Mouse (Mus musculus): ENCODE data around the gene Fstl4.
A peak's percentile ranks its signal among the peaks of the same experiment; 100 is the strongest.

Gene Fstl4

DNA sequence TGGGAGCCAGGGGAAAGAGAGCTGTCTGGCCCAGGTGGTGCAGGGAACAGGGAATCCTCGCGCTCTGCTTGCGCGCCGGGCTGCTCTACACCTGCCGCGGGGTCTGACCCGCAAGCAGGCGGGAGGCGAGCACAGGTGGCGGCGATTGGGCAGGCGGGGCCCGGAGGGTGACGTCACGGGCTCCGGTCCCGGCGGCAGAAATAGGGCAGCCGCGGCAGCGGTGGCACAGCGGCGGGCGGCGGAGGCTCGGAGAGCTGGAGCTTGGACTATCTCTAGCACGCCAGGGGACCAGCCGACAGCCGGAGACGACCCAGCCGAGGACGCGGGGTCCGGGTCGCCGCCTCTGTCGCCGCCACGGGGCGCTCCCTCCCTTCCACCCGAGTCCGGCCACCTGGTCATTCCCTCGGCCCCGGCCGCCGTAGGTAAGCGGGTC lies at the start of gene Fstl4:
Fstl4 (plus strand) TSS at position 174 of the 433 bp plus-strand sequence.
- DNase-seq (ENCODE audit: low read depth, low spot score) = no peak

- DNase-seq (ENCODE audit: low read depth, low spot score) = no peak
Measured at GRCm38 (mm10) chr11:52718570-52718969, 45.9 kb upstream of the Fstl4 start.

DNA sequence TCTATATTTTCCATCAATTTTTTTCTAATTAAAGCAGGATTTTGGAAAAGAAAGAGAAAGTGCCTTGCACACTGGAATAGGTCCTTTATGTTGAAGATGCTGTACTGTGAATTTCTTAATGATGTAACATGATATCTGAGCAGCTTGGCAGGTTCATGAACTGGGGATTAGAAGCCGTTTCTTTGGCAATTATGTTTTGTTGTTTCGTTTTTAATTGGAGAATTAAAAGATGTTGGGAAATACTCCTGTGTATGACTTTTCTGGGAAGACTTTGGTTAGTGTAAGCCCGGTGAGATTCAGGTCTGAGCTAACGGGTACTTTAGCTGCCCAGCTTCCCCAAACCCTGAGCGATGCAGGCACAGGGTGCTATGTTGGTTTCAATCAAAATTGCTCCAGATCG lies 43.3 kb upstream of the Fstl4 start:
- DNase-seq (ENCODE audit: low read depth, low spot score) = no peak

GRCm38 (mm10) chr11:52722706-52723105 lies 41.7 kb upstream of the Fstl4 start:
- no peak for DNase-seq (ENCODE audit: low read depth, low spot score)

GRCm38 (mm10) chr11:52726001-52726400 lies 38.4 kb upstream of the Fstl4 start:
- DNase-seq (ENCODE audit: low read depth, low spot score) = no peak

DNA sequence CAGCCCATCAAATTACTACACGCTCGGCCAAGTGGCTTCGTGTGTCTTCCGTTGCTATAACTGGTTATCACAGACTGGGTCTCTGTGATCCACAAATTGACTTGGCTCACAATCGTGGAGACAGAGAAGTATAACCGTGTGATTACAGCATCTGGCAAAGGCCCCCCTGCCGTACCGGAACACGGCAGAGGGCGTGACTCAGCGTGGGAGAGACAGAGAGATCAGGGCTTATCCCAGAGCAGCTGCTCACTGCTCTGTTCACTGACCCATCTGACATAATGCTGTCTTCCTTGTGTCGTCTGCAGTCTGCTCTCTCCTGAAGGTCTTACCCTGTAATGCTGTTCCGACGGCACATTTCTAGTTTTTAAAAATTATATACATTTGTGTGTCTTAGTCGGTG lies 36.0 kb upstream of the Fstl4 start:
- no peak for DNase-seq (ENCODE audit: low read depth, low spot score)

- no peak for DNase-seq (ENCODE audit: low read depth, low spot score)
Measured at GRCm38 (mm10) chr11:52729890-52730289, 34.5 kb upstream of the Fstl4 start.

- DNase-seq (ENCODE audit: low read depth, low spot score) = no peak
Measured at GRCm38 (mm10) chr11:52731979-52732378, 32.5 kb upstream of the Fstl4 start.

DNA sequence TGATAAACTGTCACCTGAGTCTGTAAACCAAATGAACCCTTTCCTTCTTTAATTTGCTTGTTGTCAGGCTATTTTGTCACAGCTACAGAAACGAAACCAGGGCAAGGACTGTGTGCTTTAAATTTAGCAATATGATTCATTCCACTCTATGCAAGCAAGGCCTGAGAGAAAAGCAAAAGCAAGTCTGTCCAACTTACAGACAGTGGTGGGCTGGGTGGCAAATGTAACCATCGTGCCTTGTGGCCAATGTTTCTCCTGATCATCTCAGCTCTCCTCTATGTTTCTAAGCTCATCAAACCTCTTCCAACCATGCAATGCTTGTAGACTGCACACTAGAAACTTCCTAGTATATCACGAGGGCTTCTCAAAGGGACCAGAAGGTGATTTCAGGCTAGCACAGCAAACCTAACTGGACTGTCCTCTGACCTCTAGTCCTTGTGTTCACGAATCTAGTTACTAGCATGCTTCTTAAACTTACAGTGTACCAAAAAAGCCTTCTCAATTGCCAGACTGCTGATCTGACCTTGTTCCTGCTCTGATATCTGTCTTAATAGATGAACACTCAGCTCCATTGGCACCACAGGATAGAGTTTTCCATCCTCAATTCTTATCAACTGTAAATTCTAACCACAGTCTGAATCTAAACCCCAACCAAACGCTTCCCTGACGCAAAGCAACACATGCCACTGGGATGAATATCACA lies 29.8 kb upstream of the Fstl4 start:
- peak; percentile 52 for DNase-seq (ENCODE audit: low read depth, low spot score)

GRCm38 (mm10) chr11:52739187-52739586 lies 25.2 kb upstream of the Fstl4 start:
- DNase-seq (ENCODE audit: low read depth, low spot score) = no peak

- DNase-seq (ENCODE audit: low read depth, low spot score) = no peak
Measured at GRCm38 (mm10) chr11:52740466-52740865, 24.0 kb upstream of the Fstl4 start.

DNA sequence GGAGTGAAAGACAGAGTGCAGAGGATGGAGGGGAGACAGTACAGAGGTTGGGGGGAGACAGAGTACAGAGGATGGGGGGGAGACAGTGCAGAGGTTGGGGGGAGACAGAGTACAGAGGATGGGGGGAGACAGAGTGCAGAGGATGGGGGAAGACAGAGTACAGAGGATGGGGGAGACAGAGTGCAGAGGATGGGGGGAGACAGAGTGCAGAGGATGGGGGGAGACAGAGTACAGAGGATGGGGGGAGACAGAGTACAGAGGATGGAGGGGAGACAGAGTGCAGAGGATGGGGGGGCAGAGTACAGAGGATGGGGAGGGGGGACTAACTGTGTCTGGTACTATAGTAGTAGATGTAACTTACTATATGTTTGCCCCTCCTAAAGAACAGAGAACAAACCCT lies 20.5 kb upstream of the Fstl4 start:
- no peak for DNase-seq (ENCODE audit: low read depth, low spot score)

GRCm38 (mm10) chr11:52744593-52745450 lies 19.6 kb upstream of the Fstl4 start:
- no peak for DNase-seq (ENCODE audit: low read depth, low spot score)

DNA sequence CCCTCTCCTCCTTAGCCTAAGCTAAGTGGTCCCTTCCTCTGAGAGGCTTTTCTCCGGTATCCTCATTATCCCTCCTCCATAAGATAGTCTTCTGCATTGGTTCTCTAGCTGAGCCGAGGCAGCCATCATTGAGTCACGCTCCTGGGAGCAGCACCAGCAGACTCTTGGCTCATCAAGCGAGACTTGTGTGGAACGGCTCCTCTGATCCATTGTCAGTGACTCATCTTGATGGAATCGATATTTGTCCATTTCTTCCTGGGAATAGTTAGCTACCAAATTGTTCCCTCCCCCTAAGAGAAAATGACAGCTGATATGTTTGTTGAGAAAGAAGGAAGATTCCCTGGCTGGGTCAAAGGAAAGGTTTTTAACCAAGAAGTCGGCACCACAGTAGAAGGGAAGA lies 17.2 kb upstream of the Fstl4 start:
- DNase-seq (ENCODE audit: low read depth, low spot score) = no peak

- DNase-seq (ENCODE audit: low read depth, low spot score) = no peak
Measured at GRCm38 (mm10) chr11:52747766-52748456, 16.5 kb upstream of the Fstl4 start.

DNA sequence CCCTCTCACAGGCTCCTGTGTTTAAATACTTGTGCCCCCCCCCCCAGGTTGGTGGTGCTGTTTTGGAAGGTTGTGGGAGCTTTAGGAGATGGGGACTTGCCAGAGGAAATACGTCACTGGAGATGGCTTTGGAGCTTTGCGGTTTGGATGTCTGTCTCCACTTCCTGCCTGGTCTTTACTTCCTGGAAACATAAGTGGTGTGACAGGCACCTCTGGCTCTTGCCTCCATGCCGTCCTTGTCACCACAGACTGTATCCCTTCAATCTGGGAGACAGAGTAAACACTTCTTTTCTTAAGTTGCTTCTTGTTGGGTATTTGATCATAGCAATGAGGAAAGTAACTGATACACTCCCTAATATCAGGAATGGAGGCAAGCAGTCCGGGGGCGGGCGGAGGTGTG lies 14.4 kb upstream of the Fstl4 start:
- DNase-seq (ENCODE audit: low read depth, low spot score) = no peak

DNA sequence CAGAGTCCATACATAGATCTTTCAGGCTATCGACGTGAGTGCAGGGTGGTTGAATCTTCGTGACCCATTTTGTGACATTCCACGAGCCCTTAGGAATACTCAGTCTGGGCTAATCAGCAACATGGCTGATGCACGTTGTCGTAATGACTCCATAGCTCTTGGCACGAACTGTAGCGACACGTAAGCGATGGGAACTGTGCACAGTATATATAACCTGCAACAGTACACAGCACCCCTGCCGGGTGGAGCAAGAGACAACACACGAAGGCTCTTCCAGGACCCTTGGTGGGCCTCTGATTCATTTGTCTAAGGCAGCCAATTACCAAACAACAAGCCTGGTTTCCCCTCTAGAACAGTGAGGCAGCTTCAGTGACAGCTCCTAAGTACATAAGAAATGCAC lies 11.9 kb upstream of the Fstl4 start:
- no peak for DNase-seq (ENCODE audit: low read depth, low spot score)

- DNase-seq (ENCODE audit: low read depth, low spot score) = no peak
Measured at GRCm38 (mm10) chr11:52753261-52753660, 11.2 kb upstream of the Fstl4 start.

DNA sequence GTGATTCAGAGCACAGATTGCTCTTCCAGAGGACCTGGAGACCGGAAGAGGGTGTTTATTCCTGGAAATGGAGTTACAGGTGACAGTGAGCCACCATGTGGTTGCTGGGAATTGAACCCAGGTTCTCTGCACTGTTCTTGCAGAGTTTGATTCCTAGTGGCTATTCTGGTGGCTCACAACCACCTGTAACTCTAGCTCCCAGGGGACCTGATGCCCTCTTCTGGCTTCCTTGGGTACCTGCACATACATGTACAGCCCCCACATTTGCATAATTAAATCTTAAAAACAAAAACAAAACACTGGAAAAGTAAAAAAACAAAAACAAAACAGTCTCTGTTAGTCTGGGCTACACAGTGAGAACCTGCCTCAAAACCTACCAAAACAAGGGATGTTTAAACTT lies 2.6 kb upstream of the Fstl4 start:
- no peak for DNase-seq (ENCODE audit: low read depth, low spot score)

GRCm38 (mm10) chr11:52764894-52765677 lies 652 bp downstream of the Fstl4 start:
- no peak for DNase-seq (ENCODE audit: low read depth, low spot score)

- DNase-seq (ENCODE audit: low read depth, low spot score) = peak; percentile 53
Measured at GRCm38 (mm10) chr11:52765678-52766254, 1.3 kb downstream of the Fstl4 start.

Data from telencephalon, adult 2 months (tissue).